Mouse (Mus musculus): ENCODE results near the gene Txndc5. TPM values are rescaled to one million over a fixed set of nuclear protein-coding genes. Genes with fewer than 3 reads are reported as not detected.
A peak's percentile ranks its signal among the peaks of the same experiment; 100 is the strongest.

Gene Txndc5
- total RNA-seq, 2 experiments from 2014 or later: 42.7 to 46.0 TPM

- DNase-seq (ENCODE audit: low spot score in 2 of 2): no peak
- intact Hi-C loops (cut with DNase I): no loop called here
Observed at GRCm38 (mm10) chr13:38484701-38485100, 43.9 kb downstream of the Txndc5 start.

- intact Hi-C loops (cut with DNase I): no loop called here
Observed at GRCm38 (mm10) chr13:38481021-38481420, 47.6 kb downstream of the Txndc5 start.

GRCm38 (mm10) chr13:38476936-38477335 is 51.7 kb downstream of the Txndc5 start:
- no peak for DNase-seq (ENCODE audit: low spot score in 2 of 2)
- intact Hi-C loops (cut with DNase I): no loop called here

More at GRCm38 (mm10) chr13:38481021-38481420, 47.6 kb downstream of the Txndc5 start:
- DNase-seq (ENCODE audit: low spot score in 2 of 2): peak in 1 of 2 experiments; percentile 23

GRCm38 (mm10) chr13:38473497-38473896 is 55.1 kb downstream of the Txndc5 start:
- DNase-seq (ENCODE audit: low spot score in 2 of 2): no peak
- intact Hi-C loops (cut with DNase I): no loop called here

GRCm38 (mm10) chr13:38472636-38473035 is 56.0 kb downstream of the Txndc5 start:
- intact Hi-C loops (cut with DNase I): no loop called here
- DNase-seq (ENCODE audit: low spot score in 2 of 2): peak in 1 of 2 experiments; percentile 7

GRCm38 (mm10) chr13:38470882-38471281 is 57.7 kb downstream of the Txndc5 start:
- no peak for DNase-seq (ENCODE audit: low spot score in 2 of 2)
- intact Hi-C loops (cut with DNase I): no loop called here

- intact Hi-C loops (cut with DNase I): no loop called here
- DNase-seq (ENCODE audit: low spot score in 2 of 2): no peak
Observed at GRCm38 (mm10) chr13:38463410-38463809, 65.2 kb downstream of the Txndc5 start.

- intact Hi-C loops (cut with DNase I): no loop called here
- no peak for DNase-seq (ENCODE audit: low spot score in 2 of 2)
Observed at GRCm38 (mm10) chr13:38451446-38451845, 77.2 kb downstream of the Txndc5 start.

Other genes starting within 250 kb of the Txndc5 start
- 10 to 100 TPM in 1 of 2 experiments, 1 to 10 TPM in 1; 9.6 to 10.6 TPM for gene Bmp6, start 183.7 kb downstream of the Txndc5 start, total RNA-seq (2021)
- 10 to 100 TPM in 1 of 2 experiments, 1 to 10 TPM in 1; 7.3 to 10.8 TPM for gene Bloc1s5, start 106.3 kb upstream of the Txndc5 start, total RNA-seq (2021)
- 10 to 100 TPM; 33.5 to 33.6 TPM for gene Eef1e1, start 130.2 kb upstream of the Txndc5 start, total RNA-seq (2021)